Mouse (Mus musculus) cortical plate, adult 2 months (tissue): ENCODE data around the gene Hoga1.

Source experiments
- CTCF ChIP-seq: fragments of 200-500 bp; IDR thresholded peaks from 2 replicates; pipeline ENCODE4 v1.5.1; 2011; ENCODE audit warnings: mild to moderate bottlenecking, control low read depth, low read length; ENCODE audit not compliant: insufficient read depth; ENCODE audit errors: extremely low read depth
- POLR2A ChIP-seq: fragments of 200-500 bp; IDR thresholded peaks from 2 replicates; pipeline ENCODE4 v1.6.1; 2011; ENCODE audit warnings: mild to moderate bottlenecking, low read length, control low read depth; ENCODE audit not compliant: insufficient read depth; ENCODE audit errors: extremely low read depth

DNA sequence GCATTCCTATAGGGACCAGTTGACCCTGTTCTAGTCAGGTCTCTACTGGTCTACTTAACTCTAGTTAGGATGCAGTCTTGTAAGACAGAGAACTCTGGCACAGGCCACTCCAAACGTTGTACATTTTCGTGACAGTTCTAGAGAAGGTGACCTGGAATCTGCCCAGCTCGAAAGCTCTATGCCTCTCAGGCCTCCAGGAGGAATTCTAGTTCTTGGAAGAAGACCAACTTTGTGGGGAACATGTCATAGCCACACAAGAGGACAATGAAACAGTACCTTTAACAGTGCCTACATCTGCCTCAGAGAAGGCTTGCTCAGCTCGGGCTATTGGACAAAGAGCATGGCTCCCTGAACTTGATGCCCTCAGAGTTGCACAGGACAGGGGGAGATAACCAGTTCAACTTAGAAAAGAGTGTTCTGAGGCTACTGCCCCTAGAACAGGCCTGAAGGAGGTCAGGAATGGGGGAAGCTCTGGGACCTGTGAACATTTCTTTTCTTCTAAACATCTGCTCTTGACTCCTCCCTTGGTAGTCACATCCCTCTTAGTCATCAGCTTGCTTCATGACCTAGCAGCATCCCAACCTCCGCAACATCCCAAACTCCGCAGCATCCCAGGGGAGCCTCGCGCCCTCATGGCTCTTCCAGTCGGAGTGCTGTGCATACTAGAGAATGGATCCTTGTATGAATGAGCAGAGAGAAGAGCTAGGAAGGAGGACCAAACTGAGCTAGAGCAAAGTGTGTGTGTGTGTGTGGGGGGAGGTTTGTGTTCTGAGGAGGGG lies 46.5 kb upstream of the Hoga1 start:
- TF ChIP-seq CTCF (no peak), POLR2A (no peak)
